Mouse (Mus musculus) limb, embryonic 14.5 days (tissue): ENCODE results near the gene Lrrc36. TPM values are rescaled to one million over a fixed set of nuclear protein-coding genes. Genes with fewer than 3 reads are reported as not detected.

Source experiments
- ATAC-seq: fragments of 200-750 bp; cut with Nextera tagmentation; 2 replicates; pipeline ENCODE4 v1.8.0; 2017; ENCODE audit warnings: low read depth, moderate number of reproducible peaks, moderate TSS enrichment; ENCODE audit not compliant: low FRiP score
- DNase-seq: peaks from one replicate; pipeline ENCODE4 v3.0.0-alpha.2; 2015; ENCODE audit warnings: low spot score
- H3K27ac ChIP-seq: fragments of 300-500 bp; sonication (generic); replicated peaks from 2 replicates; pipeline ENCODE4 v1.5.1; 2014; ENCODE audit warnings: low read depth, mild to moderate bottlenecking, low read length, moderate library complexity, mixed read lengths
- H3K27me3 ChIP-seq: fragments of 300-500 bp; sonication (generic); 2 replicates; pipeline ENCODE4 v1.6.1; 2014; ENCODE audit warnings: low read length, mixed read lengths; ENCODE audit not compliant: control insufficient read depth, insufficient read depth
- H3K36me3 ChIP-seq: fragments of 300-500 bp; sonication (generic); 2 replicates; pipeline ENCODE4 v1.6.1; 2014; ENCODE audit warnings: mild to moderate bottlenecking, low read length, moderate library complexity, mixed read lengths; ENCODE audit not compliant: control insufficient read depth, insufficient read depth
- H3K4me1 ChIP-seq: fragments of 300-500 bp; sonication (generic); 2 replicates; pipeline ENCODE4 v1.6.1; 2014; ENCODE audit warnings: antibody characterized with exemption, low read length, mixed read lengths; ENCODE audit not compliant: control insufficient read depth, insufficient read depth
- H3K4me2 ChIP-seq: fragments of 300-500 bp; sonication (generic); replicated peaks from 2 replicates; pipeline ENCODE4 v1.6.1; 2014; ENCODE audit warnings: low read depth, mild to moderate bottlenecking, low read length, moderate library complexity; ENCODE audit not compliant: severe bottlenecking
- H3K4me3 ChIP-seq: fragments of 300-500 bp; sonication (generic); replicated peaks from 2 replicates; pipeline ENCODE4 v1.5.1; 2014; ENCODE audit warnings: low read length
- H3K9ac ChIP-seq: fragments of 300-500 bp; sonication (generic); 2 replicates; pipeline ENCODE4 v1.6.1; 2014; ENCODE audit warnings: mild to moderate bottlenecking, low read depth, low read length, moderate library complexity; ENCODE audit not compliant: severe bottlenecking
- H3K9me3 ChIP-seq: fragments of 300-500 bp; sonication (generic); 2 replicates; pipeline ENCODE4 v1.6.1; 2016; ENCODE audit warnings: low read length; ENCODE audit not compliant: control insufficient read depth
- POLR2A ChIP-seq: fragments of 200-500 bp; IDR thresholded peaks from 2 replicates; pipeline ENCODE4 v1.8.0; 2012; ENCODE audit warnings: inconsistent platforms, mild to moderate bottlenecking, moderate library complexity, borderline replicate concordance; ENCODE audit not compliant: insufficient read depth, insufficient read length; ENCODE audit errors: extremely low read depth
- WGBS: fragments of 180-500 bp; shearing (Covaris S2); extraction: QIAGEN DNeasy Blood & Tissue Kit; methylation state at CpG from one replicate; pipeline ENCODE4 v1.1.7; 2014; 5-methylcytosine and 5-hydroxymethylcytosine counted together
- polyA plus RNA-seq, 2 experiments: library from polyadenylated mRNA; depleted of rRNA in 1 of 2; stranded (reverse) in 1 of 2; unstranded in 1 of 2; fragments of >200 nt; fragmentation: Nextera tagmentation in 1 of 2; extraction: Ambion mirVana in 1 of 2; gene quantifications; 2 replicates each; pipeline versions ENCODE4 v1.2.1 to v1.2.3; 2012 to 2014

Gene Lrrc36
- polyA plus RNA-seq, 2 experiments, result 0.62 to 0.84 TPM

DNA sequence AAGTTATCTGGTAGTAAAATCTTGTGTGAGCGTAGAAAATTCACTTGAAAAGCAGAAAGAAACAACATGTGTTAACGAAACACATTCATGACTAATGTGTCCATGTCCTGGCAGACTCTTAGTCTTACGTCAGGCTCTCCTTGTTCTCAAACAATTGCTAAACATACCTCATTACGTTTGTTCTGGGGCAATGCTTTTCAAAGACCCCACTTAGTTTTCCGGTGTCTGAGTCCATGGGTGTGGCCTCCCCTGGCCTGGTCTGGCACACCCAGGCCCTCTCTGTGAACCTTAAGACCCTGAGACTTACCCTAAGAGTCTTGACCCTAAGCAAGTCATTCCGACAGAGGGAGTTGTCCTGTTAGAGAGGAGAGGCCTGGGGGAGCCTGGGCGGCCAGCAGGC lies 19.5 kb upstream of the Lrrc36 start:
- no peaks in the 10 kb centered on the region for H3K9me3 ChIP-seq
- H3K27me3 ChIP-seq, result no peaks in the 10 kb centered on the region
- ATAC-seq, result no peak
- no peak overlapping the region for H3K4me3 ChIP-seq
- no peaks in the 10 kb centered on the region for H3K36me3 ChIP-seq
- no peak for TF ChIP-seq POLR2A
- no peak overlapping the region for H3K9ac ChIP-seq
- no peak overlapping the region for H3K27ac ChIP-seq
- DNase-seq, result no peak
- no peak overlapping the region for H3K4me2 ChIP-seq
- H3K4me1 ChIP-seq, result no peaks in the 10 kb centered on the region
- 77% methylated on average over 7 of the region's 7 CpGs for WGBS

DNA sequence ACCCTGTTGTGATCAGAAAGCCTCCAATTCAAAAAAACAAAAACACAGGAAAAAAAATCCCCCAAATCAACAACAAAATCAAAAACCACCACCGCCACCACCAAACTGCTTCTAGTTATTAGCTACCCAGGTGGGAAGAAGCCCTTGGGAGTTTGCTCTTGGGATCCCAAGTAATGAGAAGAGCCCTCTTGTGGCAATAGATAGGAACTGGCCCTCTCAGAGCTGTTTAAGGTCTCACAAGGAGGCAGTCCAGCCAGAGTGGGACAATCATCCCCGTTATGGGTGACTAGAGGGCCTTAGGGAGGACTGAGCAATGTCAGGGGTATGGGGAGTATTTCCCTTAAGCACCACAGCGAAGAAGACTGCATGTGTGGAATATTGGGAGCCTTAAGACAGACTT lies 15.6 kb upstream of the Lrrc36 start:
- no peak overlapping the region for H3K4me3 ChIP-seq
- DNase-seq, result peak; percentile 70
- ATAC-seq, result no peak
- no peaks in the 10 kb centered on the region for H3K36me3 ChIP-seq
- no peak overlapping the region for H3K27ac ChIP-seq
- 35% methylated on average over 3 of the region's 3 CpGs for WGBS
- H3K27me3 ChIP-seq, result no peaks in the 10 kb centered on the region
- no peak overlapping the region for H3K4me2 ChIP-seq
- H3K4me1 ChIP-seq, result no peaks in the 10 kb centered on the region
- no peak overlapping the region for H3K9ac ChIP-seq
- 0 out of 2 replicates have a peak, but pooled peaks cover 3% of the 10 kb centered on the region for H3K9me3 ChIP-seq
- no peak for TF ChIP-seq POLR2A

DNA sequence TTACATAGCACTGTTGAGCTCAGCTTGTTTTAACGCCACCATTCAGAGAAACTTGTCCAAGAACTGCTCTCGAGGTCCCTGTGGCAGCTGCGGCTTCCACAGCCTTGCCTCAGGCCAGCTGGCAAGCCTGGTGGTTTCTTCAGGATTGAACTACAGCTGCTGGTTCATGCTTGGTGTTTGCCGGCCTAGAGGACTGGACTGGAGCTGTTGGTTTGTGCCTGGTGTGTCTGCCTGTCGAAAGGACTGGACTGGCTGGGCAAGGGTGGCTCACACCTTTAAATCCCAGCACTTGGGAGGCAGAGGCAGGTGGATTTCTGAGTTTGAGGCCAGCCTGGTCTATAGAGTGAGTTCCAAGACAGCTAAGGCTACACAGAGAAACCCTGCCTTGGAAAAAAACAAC lies 13.4 kb upstream of the Lrrc36 start:
- 78% methylated on average over 5 of the region's 5 CpGs for WGBS
- no peak for TF ChIP-seq POLR2A
- Histone ChIP-seq H3K4me2 (no peak overlapping the region), H3K9me3 (0 out of 2 replicates have a peak, but pooled peaks cover 3% of the 10 kb centered on the region), H3K4me3 (no peak overlapping the region), H3K4me1 (no peaks in the 10 kb centered on the region), H3K9ac (no peak overlapping the region), H3K27ac (no peak overlapping the region), H3K36me3 (no peaks in the 10 kb centered on the region), H3K27me3 (no peaks in the 10 kb centered on the region)
- ATAC-seq (no peak), DNase-seq (no peak)

DNA sequence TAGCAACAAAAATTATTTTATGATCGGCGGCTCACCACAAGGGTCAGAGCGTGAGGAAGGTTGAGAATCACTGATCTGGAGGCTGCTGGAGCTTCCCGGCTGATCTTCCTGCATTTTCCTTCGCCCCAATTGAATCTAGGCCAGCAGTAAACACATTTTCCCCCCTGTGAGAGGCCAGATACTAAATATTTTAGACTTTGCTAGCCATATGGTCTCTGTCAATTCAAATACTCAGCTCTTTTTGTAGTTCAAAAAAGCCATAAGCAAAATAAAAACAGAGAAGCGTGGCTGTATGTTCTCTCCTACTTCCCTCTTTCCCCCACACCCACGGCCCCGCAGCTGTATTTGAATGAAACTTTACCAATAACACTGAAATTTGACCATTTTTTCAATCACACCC lies 9.9 kb upstream of the Lrrc36 start:
- WGBS, result 86% methylated on average over 8 of the region's 8 CpGs
- Histone ChIP-seq H3K27ac (no peak overlapping the region), H3K4me3 (no peak overlapping the region), H3K36me3 (no peaks in the 10 kb centered on the region), H3K27me3 (no peaks in the 10 kb centered on the region), H3K4me2 (no peak overlapping the region), H3K9ac (no peak overlapping the region), H3K4me1 (no peaks in the 10 kb centered on the region; the same call in 1 of the 2 replicates), H3K9me3 (0 out of 2 replicates have a peak, but pooled peaks cover 3% of the 10 kb centered on the region)
- no peak for TF ChIP-seq POLR2A
- no peak for DNase-seq
- no peak for ATAC-seq

DNA sequence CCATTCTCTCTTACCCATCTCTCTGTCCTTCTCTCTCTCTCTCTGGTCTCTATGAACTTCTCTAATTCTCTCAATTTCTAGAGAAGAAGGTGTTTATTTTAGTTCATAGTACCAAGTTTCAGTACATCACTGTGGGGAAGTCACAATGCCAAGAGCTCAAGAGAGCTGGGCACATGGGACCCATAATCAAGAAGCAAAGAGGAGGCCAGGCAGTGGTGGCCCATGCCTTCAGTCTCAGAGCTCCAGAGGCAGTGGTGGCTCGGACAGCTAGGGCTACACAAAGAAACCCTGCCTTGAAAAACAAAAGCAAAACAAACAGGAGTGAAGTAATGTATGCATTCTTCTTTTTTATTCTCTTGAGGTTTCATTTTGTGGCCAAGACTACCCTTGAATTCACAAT lies 8.9 kb upstream of the Lrrc36 start:
- TF ChIP-seq POLR2A, result no peak
- Histone ChIP-seq H3K27me3 (no peaks in the 10 kb centered on the region), H3K36me3 (no peaks in the 10 kb centered on the region), H3K9ac (no peak overlapping the region), H3K9me3 (0 out of 2 replicates have a peak, but pooled peaks cover 3% of the 10 kb centered on the region), H3K27ac (no peak overlapping the region), H3K4me3 (no peak overlapping the region), H3K4me2 (no peak overlapping the region), H3K4me1 (no peaks in the 10 kb centered on the region; the same call in 1 of the 2 replicates)
- ATAC-seq (no peak), DNase-seq (no peak)
- 58% methylated on average over 1 of the region's 1 CpGs for WGBS

DNA sequence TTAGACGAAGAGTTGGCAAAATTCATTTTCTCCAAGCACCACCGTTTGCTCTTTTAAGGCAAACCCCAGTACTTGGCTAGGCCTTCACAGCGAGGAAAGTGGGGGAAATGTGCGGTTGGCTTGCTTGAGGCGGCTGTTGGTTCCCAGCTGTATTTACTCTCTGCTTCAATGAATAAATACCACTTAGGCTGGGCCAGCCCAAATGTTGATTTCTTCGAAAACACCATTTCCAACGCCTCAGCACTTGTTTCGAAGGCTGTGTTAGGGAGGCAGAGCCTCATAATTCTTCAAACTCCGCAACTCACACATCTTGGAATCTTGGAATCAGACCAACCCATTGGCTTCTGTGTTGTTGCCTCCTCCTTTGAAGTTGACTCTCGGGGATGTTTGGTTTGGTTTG lies 7.0 kb upstream of the Lrrc36 start:
- H3K4me3 ChIP-seq, result no peak overlapping the region
- no peaks in the 10 kb centered on the region; the same call in 1 of the 2 replicates for H3K4me1 ChIP-seq
- 78% methylated on average over 10 of the region's 10 CpGs for WGBS
- no peaks in the 10 kb centered on the region for H3K36me3 ChIP-seq
- H3K27me3 ChIP-seq, result no peaks in the 10 kb centered on the region
- no peak for TF ChIP-seq POLR2A
- no peak overlapping the region for H3K4me2 ChIP-seq
- H3K27ac ChIP-seq, result no peak overlapping the region
- H3K9ac ChIP-seq, result no peak overlapping the region
- no peak for DNase-seq
- no peak for ATAC-seq
- H3K9me3 ChIP-seq, result no peaks in the 10 kb centered on the region
